Mouse (Mus musculus): ENCODE measurements at regions not wholly inside any gene's neighbourhood (a gene's known extent, or its start where the extent isn't known, plus 50 kb on each side); places are given as distances from the start of the nearest gene placed in this dataset.

DNA sequence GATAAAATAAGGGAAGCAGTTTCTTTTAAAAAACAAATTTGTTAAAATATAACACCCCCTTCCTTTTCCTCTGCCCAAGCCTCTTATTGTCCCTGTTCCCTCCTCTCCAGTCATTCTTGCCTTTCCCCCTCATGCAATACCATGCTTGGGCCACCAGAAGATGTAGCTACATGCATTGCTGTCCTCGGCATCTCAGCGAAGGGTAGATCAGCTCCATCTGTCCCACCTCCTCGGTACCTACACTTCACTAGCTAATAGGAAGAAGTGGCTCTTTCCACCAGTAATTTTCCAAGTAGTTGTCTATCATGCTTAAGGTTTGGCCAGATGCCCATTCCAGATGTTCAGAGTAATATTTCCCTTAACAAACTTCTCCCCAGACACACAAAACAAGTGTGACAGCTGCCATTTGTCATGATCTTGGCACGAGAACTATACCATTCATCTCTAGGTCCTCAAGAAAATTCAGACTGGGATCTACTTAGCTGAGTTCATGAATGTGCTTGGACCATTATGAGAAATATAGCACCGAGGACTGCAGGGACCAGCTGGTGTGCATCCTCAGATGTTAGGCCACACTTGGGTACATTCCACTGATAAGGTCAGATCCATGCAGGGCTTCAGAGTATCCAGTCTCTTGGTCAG, 198.7 kb upstream of the Tnp1 start:
- no peaks in the 10 kb centered on the region for H3K9me3 ChIP-seq (replicated peaks; ENCODE audit: insufficient read depth, low read length)
- TF ChIP-seq SMC3 (IDR thresholded peaks at IDR 0.05; ENCODE audit: low read depth, low read length): no peak
- TF ChIP-seq POLR2AphosphoS5 (IDR thresholded peaks at IDR 0.05; ENCODE audit: borderline replicate concordance, low read depth, low read length): no peak
- TF ChIP-seq TAL1 (IDR thresholded peaks at IDR 0.05; ENCODE audit: low read length): no peak
- TF ChIP-seq SIN3A (IDR thresholded peaks at IDR 0.05; ENCODE audit: low read length): no peak
- TF ChIP-seq BHLHE40 (IDR thresholded peaks at IDR 0.05; ENCODE audit: borderline replicate concordance, low read depth, low read length): no peak
- no peak for TF ChIP-seq ZKSCAN1 (IDR thresholded peaks at IDR 0.05; ENCODE audit: low read depth, low read length)
- no peak for TF ChIP-seq ETS1 (IDR thresholded peaks at IDR 0.05; ENCODE audit: low read depth, low read length)
- no peak for TF ChIP-seq MYC (IDR thresholded peaks at IDR 0.05; ENCODE audit: low read depth, low read length)
- no peak for TF ChIP-seq GABPA (IDR thresholded peaks at IDR 0.05; ENCODE audit: low read depth, low read length)
- no peak for TF ChIP-seq CHD1 (IDR thresholded peaks at IDR 0.05; ENCODE audit: low read depth, low read length)
- TF ChIP-seq TBP (IDR thresholded peaks at IDR 0.05; ENCODE audit: low read depth, low read length): no peak
- TF ChIP-seq ELF1 (IDR thresholded peaks at IDR 0.05; ENCODE audit: low read depth, low read length): no peak
- no peak for TF ChIP-seq USF2 (IDR thresholded peaks at IDR 0.05; ENCODE audit: borderline replicate concordance in 1 of 2, insufficient read depth in 1 of 2, low read depth in 1 of 2, low read length in 2 of 2)
- no peak for TF ChIP-seq MAX (IDR thresholded peaks at IDR 0.05; ENCODE audit: low read length)
- H3K4me3 ChIP-seq (ENCODE audit: control insufficient read depth in 1 of 2, insufficient read depth in 1 of 2, low read depth in 2 of 2, low read length in 2 of 2): no peak overlapping the region
- DNase-seq (ENCODE audit: low read depth, low spot score): no peak
- H3K27ac ChIP-seq (ENCODE audit: control insufficient read depth, low read depth, low read length): no peak overlapping the region
- H3K36me3 ChIP-seq (ENCODE audit: control insufficient read depth in 1 of 2, insufficient read depth in 2 of 2, low read length in 2 of 2): no peaks in the 10 kb centered on the region
- no peaks in the 10 kb centered on the region for H3K79me2 ChIP-seq (ENCODE audit: control insufficient read depth, insufficient read depth, low read length, poor library complexity)
- no peaks in the 10 kb centered on the region for H3K27me3 ChIP-seq (ENCODE audit: control insufficient read depth in 1 of 2, insufficient read depth in 2 of 2, low read length in 2 of 2)
- no peak overlapping the region for H3K9ac ChIP-seq (ENCODE audit: control insufficient read depth, low read depth, low read length, poor library complexity, severe bottlenecking)
- H3K4me1 ChIP-seq (ENCODE audit: control insufficient read depth in 1 of 2, insufficient read depth in 2 of 2, low read length in 2 of 2): no peaks in the 10 kb centered on the region

- Histone ChIP-seq H3K9me3 (replicated peaks; ENCODE audit: insufficient read depth, low read length) (no peaks in the 10 kb centered on the region), H3K36me3 (ENCODE audit: control insufficient read depth in 1 of 2, insufficient read depth in 2 of 2, low read length in 2 of 2) (no peaks in the 10 kb centered on the region), H3K9ac (ENCODE audit: control insufficient read depth, low read depth, low read length, poor library complexity, severe bottlenecking) (no peak overlapping the region), H3K27ac (ENCODE audit: control insufficient read depth, low read depth, low read length) (no peak overlapping the region), H3K4me3 (ENCODE audit: control insufficient read depth in 1 of 2, insufficient read depth in 1 of 2, low read depth in 2 of 2, low read length in 2 of 2) (no peak overlapping the region), H3K79me2 (ENCODE audit: control insufficient read depth, insufficient read depth, low read length, poor library complexity) (no peaks in the 10 kb centered on the region), H3K27me3 (ENCODE audit: control insufficient read depth in 1 of 2, insufficient read depth in 2 of 2, low read length in 2 of 2) (no peaks in the 10 kb centered on the region), H3K4me1 (ENCODE audit: control insufficient read depth in 1 of 2, insufficient read depth in 2 of 2, low read length in 2 of 2) (no peaks in the 10 kb centered on the region)
- no peak for DNase-seq (ENCODE audit: low read depth, low spot score)
- TF ChIP-seq ZKSCAN1 (IDR thresholded peaks at IDR 0.05; ENCODE audit: low read depth, low read length) (no peak), CHD2 (IDR thresholded peaks at IDR 0.05; ENCODE audit: low read length) (no peak), JUND (IDR thresholded peaks at IDR 0.05; ENCODE audit: low read depth, low read length) (no peak), TCF12 (IDR thresholded peaks at IDR 0.05; ENCODE audit: low read depth, low read length) (no peak)
Observed at GRCm38 (mm10) chr1:73207421-73207820, 191.7 kb upstream of the Tnp1 start.
